Mouse (Mus musculus): Measurements from ENCODE around the gene Pphln1. TPM values are rescaled to one million over a fixed set of nuclear protein-coding genes. Genes with fewer than 3 reads are reported as not detected.

Pphln1 gene
- polyA plus RNA-seq, 1 experiment, result 2.3 TPM

GRCm38 (mm10) chr15:93489597-93489996, 91.4 kb downstream of the Pphln1 start:
- Histone ChIP-seq H3K27me3 (ENCODE audit: control insufficient read depth, insufficient read depth, low read length) (no peaks in the 10 kb centered on the region), H3K4me3 (ENCODE audit: low read depth, low read length) (no peak overlapping the region), H3K4me1 (ENCODE audit: control insufficient read depth, insufficient read depth, insufficient read length, low read length) (no peaks in the 10 kb centered on the region), H3K27ac (ENCODE audit: insufficient read depth, low read depth, low read length) (no peak overlapping the region), H3K36me3 (ENCODE audit: control insufficient read depth, insufficient read depth, low read length) (peaks cover 8% of the 10 kb centered on the region; the same call in 1 of the 2 replicates)
- 81% methylated on average over 4 of the region's 4 CpGs for WGBS
- TF ChIP-seq CTCF (IDR thresholded peaks at IDR 0.05; ENCODE audit: extremely low read depth, insufficient read length, insufficient replicate concordance, low read depth, low read length), result no peak
- TF ChIP-seq POLR2A (IDR thresholded peaks at IDR 0.05; ENCODE audit: low read depth, low read length), result no peak

GRCm38 (mm10) chr15:93494700-93495099, 96.5 kb downstream of the Pphln1 start:
- Histone ChIP-seq H3K4me1 (ENCODE audit: control insufficient read depth, insufficient read depth, insufficient read length, low read length) (no peaks in the 10 kb centered on the region), H3K36me3 (ENCODE audit: control insufficient read depth, insufficient read depth, low read length) (0 out of 2 replicates have a peak, but pooled peaks cover 6% of the 10 kb centered on the region), H3K4me3 (ENCODE audit: low read depth, low read length) (no peak overlapping the region), H3K27ac (ENCODE audit: insufficient read depth, low read depth, low read length) (no peak overlapping the region), H3K27me3 (ENCODE audit: control insufficient read depth, insufficient read depth, low read length) (no peaks in the 10 kb centered on the region)
- WGBS, result 57% methylated on average over 7 of the region's 7 CpGs
- TF ChIP-seq CTCF (IDR thresholded peaks at IDR 0.05; ENCODE audit: extremely low read depth, insufficient read length, insufficient replicate concordance, low read depth, low read length) (no peak), POLR2A (IDR thresholded peaks at IDR 0.05; ENCODE audit: low read depth, low read length) (no peak)

GRCm38 (mm10) chr15:93499866-93500265, 101.7 kb downstream of the Pphln1 start:
- Histone ChIP-seq H3K36me3 (ENCODE audit: control insufficient read depth, insufficient read depth, low read length) (peaks cover 7% of the 10 kb centered on the region), H3K4me3 (ENCODE audit: low read depth, low read length) (no peak overlapping the region), H3K4me1 (ENCODE audit: control insufficient read depth, insufficient read depth, insufficient read length, low read length) (no peaks in the 10 kb centered on the region), H3K27me3 (ENCODE audit: control insufficient read depth, insufficient read depth, low read length) (no peaks in the 10 kb centered on the region), H3K27ac (ENCODE audit: insufficient read depth, low read depth, low read length) (no peak overlapping the region)
- WGBS, result 77% methylated on average over 9 of the region's 9 CpGs
- TF ChIP-seq CTCF (IDR thresholded peaks at IDR 0.05; ENCODE audit: extremely low read depth, insufficient read length, insufficient replicate concordance, low read depth, low read length) (no peak), POLR2A (IDR thresholded peaks at IDR 0.05; ENCODE audit: low read depth, low read length) (no peak)

- no peak for TF ChIP-seq POLR2A (IDR thresholded peaks at IDR 0.05; ENCODE audit: low read depth, low read length)
- 91% methylated on average over 9 of the region's 9 CpGs for WGBS
- Histone ChIP-seq H3K4me3 (ENCODE audit: low read depth, low read length) (no peak overlapping the region), H3K27ac (ENCODE audit: insufficient read depth, low read depth, low read length) (no peak overlapping the region), H3K4me1 (ENCODE audit: control insufficient read depth, insufficient read depth, insufficient read length, low read length) (no peaks in the 10 kb centered on the region), H3K27me3 (ENCODE audit: control insufficient read depth, insufficient read depth, low read length) (no peaks in the 10 kb centered on the region), H3K36me3 (ENCODE audit: control insufficient read depth, insufficient read depth, low read length) (peaks cover 10% of the 10 kb centered on the region)
Measured at GRCm38 (mm10) chr15:93502703-93503102, 104.6 kb downstream of the Pphln1 start.

- no peak overlapping the region for H3K4me3 ChIP-seq (ENCODE audit: low read depth, low read length)
- no peaks in the 10 kb centered on the region for H3K27me3 ChIP-seq (ENCODE audit: control insufficient read depth, insufficient read depth, low read length)
- 95% methylated on average over 35 of the region's 35 CpGs for WGBS
- peaks cover 10% of the 10 kb centered on the region for H3K36me3 ChIP-seq (ENCODE audit: control insufficient read depth, insufficient read depth, low read length)
- TF ChIP-seq POLR2A (IDR thresholded peaks at IDR 0.05; ENCODE audit: low read depth, low read length), result no peak
- TF ChIP-seq CTCF (IDR thresholded peaks at IDR 0.05; ENCODE audit: extremely low read depth, insufficient read length, insufficient replicate concordance, low read depth, low read length), result no peak
- H3K27ac ChIP-seq (ENCODE audit: insufficient read depth, low read depth, low read length), result no peak overlapping the region
- no peaks in the 10 kb centered on the region for H3K4me1 ChIP-seq (ENCODE audit: control insufficient read depth, insufficient read depth, insufficient read length, low read length)
Measured at GRCm38 (mm10) chr15:93503201-93503745, 105.1 kb downstream of the Pphln1 start.

GRCm38 (mm10) chr15:93504808-93505207, 106.7 kb downstream of the Pphln1 start:
- H3K27ac ChIP-seq (ENCODE audit: insufficient read depth, low read depth, low read length), result no peak overlapping the region
- no peak overlapping the region for H3K4me3 ChIP-seq (ENCODE audit: low read depth, low read length)
- TF ChIP-seq CTCF (IDR thresholded peaks at IDR 0.05; ENCODE audit: extremely low read depth, insufficient read length, insufficient replicate concordance, low read depth, low read length), result no peak
- TF ChIP-seq POLR2A (IDR thresholded peaks at IDR 0.05; ENCODE audit: low read depth, low read length), result no peak
- no peaks in the 10 kb centered on the region for H3K27me3 ChIP-seq (ENCODE audit: control insufficient read depth, insufficient read depth, low read length)
- peaks cover 10% of the 10 kb centered on the region for H3K36me3 ChIP-seq (ENCODE audit: control insufficient read depth, insufficient read depth, low read length)
- H3K4me1 ChIP-seq (ENCODE audit: control insufficient read depth, insufficient read depth, insufficient read length, low read length), result no peaks in the 10 kb centered on the region
- WGBS, result 94% methylated on average over 17 of the region's 17 CpGs

- Histone ChIP-seq H3K27me3 (ENCODE audit: control insufficient read depth, insufficient read depth, low read length) (no peaks in the 10 kb centered on the region), H3K4me3 (ENCODE audit: low read depth, low read length) (no peak overlapping the region), H3K36me3 (ENCODE audit: control insufficient read depth, insufficient read depth, low read length) (0 out of 2 replicates have a peak, but pooled peaks cover 3% of the 10 kb centered on the region), H3K4me1 (ENCODE audit: control insufficient read depth, insufficient read depth, insufficient read length, low read length) (no peaks in the 10 kb centered on the region; the same call in 1 of the 2 replicates), H3K27ac (ENCODE audit: insufficient read depth, low read depth, low read length) (no peak overlapping the region)
- TF ChIP-seq POLR2A (IDR thresholded peaks at IDR 0.05; ENCODE audit: low read depth, low read length), result no peak
- TF ChIP-seq CTCF (IDR thresholded peaks at IDR 0.05; ENCODE audit: extremely low read depth, insufficient read length, insufficient replicate concordance, low read depth, low read length), result no peak
- 78% methylated on average over 12 of the region's 12 CpGs for WGBS
Measured at GRCm38 (mm10) chr15:93510690-93511336, 112.7 kb downstream of the Pphln1 start.

Measured in small intestine, adult 2 months (tissue).